Mouse (Mus musculus) liver, adult 2 months (tissue): ENCODE data around the gene Pcgf5.

Experiments
- CTCF ChIP-seq: fragments of 200-500 bp; IDR thresholded peaks from 2 replicates; pipeline ENCODE4 v1.5.1; 2011; ENCODE audit warnings: low read depth, low read length, control low read depth
- POLR2A ChIP-seq: fragments of 200-500 bp; IDR thresholded peaks from 2 replicates; pipeline ENCODE4 v1.6.1; 2011; ENCODE audit warnings: low read length, control low read depth; ENCODE audit not compliant: insufficient read depth; ENCODE audit errors: extremely low read depth

GRCm38 (mm10) chr19:36433161-36433560, 85.1 kb downstream of the Pcgf5 start:
- no peak for TF ChIP-seq CTCF
- TF ChIP-seq POLR2A: no peak
